Mouse (Mus musculus): Measurements from ENCODE around the gene Dexi.

The Dexi gene

DNA sequence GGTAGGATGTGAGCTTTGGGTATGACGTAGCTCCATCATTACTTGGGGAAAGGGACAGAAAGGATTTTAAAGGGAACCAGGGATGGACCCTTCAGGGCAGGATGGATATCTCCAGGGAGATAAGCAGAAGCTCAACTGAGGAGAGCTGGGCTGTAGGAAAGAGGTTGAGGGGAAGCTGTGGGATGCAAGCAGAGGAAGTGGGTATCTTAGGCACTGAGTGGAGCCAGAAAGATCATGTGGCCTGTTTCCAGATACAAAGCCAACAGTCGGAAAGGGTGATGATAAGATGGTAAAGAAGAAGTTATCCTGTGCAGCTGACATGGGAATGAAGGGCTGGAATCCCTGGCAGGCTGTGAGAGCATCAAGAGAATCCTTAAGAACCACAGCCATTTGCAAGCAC is 81.7 kb downstream of the Dexi start:
- DNase-seq (ENCODE audit: extremely low read depth, low read depth, low spot score), result no peak

- no peak for DNase-seq (ENCODE audit: extremely low read depth, low read depth, low spot score)
These were observed 82.7 kb downstream of the Dexi start for GRCm38 (mm10) chr16:10460188-10460587.

DNA sequence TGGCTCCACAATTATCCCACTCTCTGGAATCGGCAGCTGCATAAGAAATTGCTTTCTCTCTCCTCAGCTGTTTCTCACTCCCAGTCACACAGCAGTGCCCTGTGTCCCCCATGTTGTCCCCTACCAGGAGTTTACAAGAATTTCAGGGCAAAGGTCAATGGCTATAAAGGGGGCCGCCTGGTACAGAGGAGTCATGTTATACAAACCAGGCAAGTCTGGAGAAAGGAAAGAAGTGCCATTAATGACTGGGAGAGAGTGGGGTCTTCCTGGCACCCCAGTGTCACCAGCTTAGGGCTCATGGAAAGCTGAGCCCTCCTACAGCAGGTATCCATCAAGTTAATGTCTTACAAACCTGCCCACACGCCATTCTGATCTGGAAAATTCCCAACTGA is 88.3 kb downstream of the Dexi start:
- DNase-seq (ENCODE audit: extremely low read depth, low read depth, low spot score), result no peak

GRCm38 (mm10) chr16:10453872-10454582 is 88.8 kb downstream of the Dexi start:
- no peak for DNase-seq (ENCODE audit: extremely low read depth, low read depth, low spot score)
